In genomic region chr2:148642610-148643370, GRCm38 (mm10) we compare ENCODE assay signal across 14 mouse cellular contexts.
"Had no signal": no experiment of that assay in that cellular context is flagged by ENCODE, and none has a peak within 500 bp of the region (broad histone marks: within the 10 kb centered on the region; RNA-seq: fewer than 3 reads in every experiment).

No protein-coding gene starts in this region.

- H3K4me2 ChIP-seq: limb, embryonic 13.5 days; neural tube, embryonic 15.5 days had no signal

- H3K27ac ChIP-seq: kidney, postnatal 0 days; left cerebral cortex, adult 2 months; limb, embryonic 13.5 days; liver, embryonic 14.5 days; midbrain, embryonic 10.5 days; neural tube, embryonic 15.5 days had no signal

- H3K9ac ChIP-seq: limb, embryonic 13.5 days; liver, embryonic 14.5 days; neural tube, embryonic 15.5 days had no signal

- H3K4me3 ChIP-seq: left cerebral cortex, adult 2 months; limb, embryonic 13.5 days; midbrain, embryonic 10.5 days; myocyte; neural tube, embryonic 15.5 days had no signal

- H3K4me1 ChIP-seq: limb, embryonic 13.5 days; midbrain, embryonic 10.5 days; neural tube, embryonic 15.5 days had no signal

- DNase-seq: kidney, postnatal 36 days; lung, adult 18-20 months; lung, postnatal 36 days; midbrain, embryonic 14.5 days; right cerebral cortex, adult 18-20 months; right cerebral cortex, postnatal 25 days had no signal

- ATAC-seq: lung, postnatal 0 days had no signal

- H3K9me3 ChIP-seq: limb, embryonic 13.5 days; midbrain, embryonic 10.5 days; neural tube, embryonic 15.5 days had no signal

- H3K36me3 ChIP-seq: limb, embryonic 13.5 days; midbrain, embryonic 10.5 days; neural tube, embryonic 15.5 days had no signal

- H3K27me3 ChIP-seq: limb, embryonic 13.5 days; neural tube, embryonic 15.5 days had no signal
